Mouse (Mus musculus): ENCODE measurements around the gene Ptger2. TPM values are rescaled to one million over a fixed set of nuclear protein-coding genes. Genes with fewer than 3 reads are reported as not detected.
A peak's percentile ranks its signal among the peaks of the same experiment; 100 is the strongest.
"Not testable (repeated sequence)": the region's sequence is repeated elsewhere in the genome, so short reads cannot be mapped to it uniquely, and the experiment has no call there.

Ptger2 gene
- under 1 TPM in 1 of 2 experiments, not detected in 1; 0.17 TPM for total RNA-seq (2021)
- long read RNA-seq, experiment 1, partial matches to known transcripts: 0 of 1 reads
- long read RNA-seq, experiment 1, other reads (novel, unspliced or antisense): 0 of 1 reads
- long read RNA-seq, experiment 2: 0 reads

- intact Hi-C loops (cut with DNase I): loop anchor here (10.0 kb wide), 1 partner anchor 153 kb away; no protein-coding TSS in a partner anchor
- Histone ChIP-seq H3K27ac (peak within 1 kb of the TSS; percentile 46), H3K4me3 (peak within 1 kb of the TSS; percentile 73)
- not testable (repeated sequence) for DNase-seq
Measured at GRCm38 (mm10) chr14:44987674-44988355, at the start of gene Ptger2. Gene Ptger2, plus strand, starts transcription at chr14:44988195.

- Histone ChIP-seq H3K27ac (no peak overlapping the region), H3K4me3 (no peak overlapping the region)
- intact Hi-C loops (cut with DNase I): no loop called here
- TF ChIP-seq CTCF (IDR thresholded peaks at IDR 0.05): no peak
- no peak for DNase-seq
Measured at GRCm38 (mm10) chr14:44960746-44961145, 27.2 kb upstream of the Ptger2 start.

GRCm38 (mm10) chr14:44977278-44977677 is 10.7 kb upstream of the Ptger2 start:
- DNase-seq: peak; percentile 54
- H3K4me3 ChIP-seq; H3K27ac ChIP-seq; intact Hi-C loops (cut with DNase I): not testable (repeated sequence)
- TF ChIP-seq CTCF (IDR thresholded peaks at IDR 0.05): peak; percentile 67

GRCm38 (mm10) chr14:44979887-44980286 is 8.1 kb upstream of the Ptger2 start:
- H3K4me3 ChIP-seq: no peak overlapping the region
- intact Hi-C loops (cut with DNase I): loop anchor here (2.0 to 10.0 kb wide), 2 partner anchors 145 to 173 kb away; no protein-coding TSS in a partner anchor
- no peak overlapping the region for H3K27ac ChIP-seq
- peak; percentile 29 for TF ChIP-seq CTCF (IDR thresholded peaks at IDR 0.05)
- DNase-seq: peak; percentile 19

GRCm38 (mm10) chr14:44981490-44981889 is 6.5 kb upstream of the Ptger2 start:
- Histone ChIP-seq H3K27ac (no peak overlapping the region), H3K4me3 (no peak overlapping the region)
- peak; percentile 73 for TF ChIP-seq CTCF (IDR thresholded peaks at IDR 0.05)
- intact Hi-C loops (cut with DNase I): loop anchor here (1.0 to 10.0 kb wide), 3 partner anchors 147 to 171 kb away; no protein-coding TSS in a partner anchor
- DNase-seq: peak; percentile 34

- intact Hi-C loops (cut with DNase I): loop anchor here (10.0 kb wide), 1 partner anchor 149 kb away; no protein-coding TSS in a partner anchor
- DNase-seq: no peak
- H3K27ac ChIP-seq: no peak overlapping the region
- no peak overlapping the region for H3K4me3 ChIP-seq
- no peak for TF ChIP-seq CTCF (IDR thresholded peaks at IDR 0.05)
Measured at GRCm38 (mm10) chr14:44984106-44984505, 3.9 kb upstream of the Ptger2 start.

GRCm38 (mm10) chr14:44986248-44986647 is 1.7 kb upstream of the Ptger2 start:
- H3K4me3 ChIP-seq: no peak overlapping the region
- H3K27ac ChIP-seq: no peak overlapping the region
- intact Hi-C loops (cut with DNase I): loop anchor here (10.0 kb wide), 1 partner anchor 151 kb away; no protein-coding TSS in a partner anchor
- DNase-seq: no peak
- no peak for TF ChIP-seq CTCF (IDR thresholded peaks at IDR 0.05)

- TF ChIP-seq CTCF (IDR thresholded peaks at IDR 0.05): no peak
- Histone ChIP-seq H3K27ac (peak overlapping the region; percentile 46), H3K4me3 (peak overlapping the region; percentile 73)
- intact Hi-C loops (cut with DNase I): loop anchor here (10.0 kb wide), 1 partner anchor 154 kb away; no protein-coding TSS in a partner anchor
- peak; percentile 26 for DNase-seq
Measured at GRCm38 (mm10) chr14:44988456-44989016, 541 bp downstream of the Ptger2 start.

GRCm38 (mm10) chr14:44989017-44989721 is 1.2 kb downstream of the Ptger2 start:
- DNase-seq: peak; percentile 19
- Histone ChIP-seq H3K27ac (peak overlapping the region; percentile 46), H3K4me3 (peak overlapping the region; percentile 73)
- intact Hi-C loops (cut with DNase I): loop anchor here (10.0 kb wide), 1 partner anchor 154 kb away; no protein-coding TSS in a partner anchor
- TF ChIP-seq CTCF (IDR thresholded peaks at IDR 0.05): no peak

- intact Hi-C loops (cut with DNase I): loop anchor here (10.0 kb wide), 1 partner anchor 155 kb away; no protein-coding TSS in a partner anchor
- peak overlapping the region; percentile 73 for H3K4me3 ChIP-seq
- H3K27ac ChIP-seq: no peak overlapping the region
- DNase-seq: no peak
- TF ChIP-seq CTCF (IDR thresholded peaks at IDR 0.05): no peak
Measured at GRCm38 (mm10) chr14:44989751-44990150, 1.8 kb downstream of the Ptger2 start.

- DNase-seq: no peak
- Histone ChIP-seq H3K4me3 (no peak overlapping the region), H3K27ac (no peak overlapping the region)
- intact Hi-C loops (cut with DNase I): no loop called here
- TF ChIP-seq CTCF (IDR thresholded peaks at IDR 0.05): no peak
Measured at GRCm38 (mm10) chr14:44994337-44994736, 6.3 kb downstream of the Ptger2 start.

- intact Hi-C loops (cut with DNase I): no loop called here
- DNase-seq: no peak
- Histone ChIP-seq H3K4me3 (no peak overlapping the region), H3K27ac (no peak overlapping the region)
- no peak for TF ChIP-seq CTCF (IDR thresholded peaks at IDR 0.05)
Measured at GRCm38 (mm10) chr14:45000086-45000769, 12.2 kb downstream of the Ptger2 start.
